Mouse (Mus musculus) kidney, adult 11 months (tissue): Measurements from ENCODE around the gene Eif4b.

ENCODE experiments used
- DNase-seq: peaks from one replicate; pipeline ENCODE4 v3.0.0; 2022

Eif4b gene

GRCm38 (mm10) chr15:102073559-102074069 lies at the start of gene Eif4b:
Eif4b (plus strand) TSS chr15:102073773.
- DNase-seq = peak; percentile 99

GRCm38 (mm10) chr15:102023888-102024287 lies 49.7 kb upstream of the Eif4b start:
- no peak for DNase-seq

GRCm38 (mm10) chr15:102025136-102025872 lies 48.3 kb upstream of the Eif4b start:
- DNase-seq = no peak

GRCm38 (mm10) chr15:102026430-102026829 lies 47.1 kb upstream of the Eif4b start:
- DNase-seq = no peak

GRCm38 (mm10) chr15:102028040-102028439 lies 45.5 kb upstream of the Eif4b start, which contains the start of gene Krt18:
Krt18 (plus strand) TSS chr15:102028180.
- DNase-seq = peak; percentile 33

GRCm38 (mm10) chr15:102034121-102035053 lies 39.2 kb upstream of the Eif4b start:
- DNase-seq = no peak

- DNase-seq = no peak
Measured at GRCm38 (mm10) chr15:102040277-102040676, 33.3 kb upstream of the Eif4b start.

GRCm38 (mm10) chr15:102041951-102042350 lies 31.6 kb upstream of the Eif4b start:
- no peak for DNase-seq

GRCm38 (mm10) chr15:102044745-102045144 lies 28.8 kb upstream of the Eif4b start:
- no peak for DNase-seq

GRCm38 (mm10) chr15:102045691-102046090 lies 27.9 kb upstream of the Eif4b start:
- DNase-seq = no peak

- no peak for DNase-seq
Measured at GRCm38 (mm10) chr15:102048006-102048405, 25.6 kb upstream of the Eif4b start.

- no peak for DNase-seq
Measured at GRCm38 (mm10) chr15:102049871-102050270, 23.7 kb upstream of the Eif4b start.

- peak; percentile 29 for DNase-seq
Measured at GRCm38 (mm10) chr15:102051920-102052683, 21.5 kb upstream of the Eif4b start.

- DNase-seq = no peak
Measured at GRCm38 (mm10) chr15:102056495-102057174, 16.9 kb upstream of the Eif4b start.

- DNase-seq = peak; percentile 87
Measured at GRCm38 (mm10) chr15:102065661-102066325, 7.8 kb upstream of the Eif4b start.

GRCm38 (mm10) chr15:102070476-102071467 lies 2.8 kb upstream of the Eif4b start:
- DNase-seq = no peak

- DNase-seq = no peak
Measured at GRCm38 (mm10) chr15:102072963-102073558, 512 bp upstream of the Eif4b start.

- DNase-seq = peak; percentile 72
Measured at GRCm38 (mm10) chr15:102074070-102074731, 628 bp downstream of the Eif4b start.
